Mouse (Mus musculus): ENCODE results near the gene Pvr. TPM values are rescaled to one million over a fixed set of nuclear protein-coding genes. Genes with fewer than 3 reads are reported as not detected.
"Not testable (repeated sequence)": the region's sequence is repeated elsewhere in the genome, so short reads cannot be mapped to it uniquely, and the experiment has no call there.

The Pvr gene
- polyA plus RNA-seq, 1 experiment from 2014 or later: 10.8 TPM

DNA sequence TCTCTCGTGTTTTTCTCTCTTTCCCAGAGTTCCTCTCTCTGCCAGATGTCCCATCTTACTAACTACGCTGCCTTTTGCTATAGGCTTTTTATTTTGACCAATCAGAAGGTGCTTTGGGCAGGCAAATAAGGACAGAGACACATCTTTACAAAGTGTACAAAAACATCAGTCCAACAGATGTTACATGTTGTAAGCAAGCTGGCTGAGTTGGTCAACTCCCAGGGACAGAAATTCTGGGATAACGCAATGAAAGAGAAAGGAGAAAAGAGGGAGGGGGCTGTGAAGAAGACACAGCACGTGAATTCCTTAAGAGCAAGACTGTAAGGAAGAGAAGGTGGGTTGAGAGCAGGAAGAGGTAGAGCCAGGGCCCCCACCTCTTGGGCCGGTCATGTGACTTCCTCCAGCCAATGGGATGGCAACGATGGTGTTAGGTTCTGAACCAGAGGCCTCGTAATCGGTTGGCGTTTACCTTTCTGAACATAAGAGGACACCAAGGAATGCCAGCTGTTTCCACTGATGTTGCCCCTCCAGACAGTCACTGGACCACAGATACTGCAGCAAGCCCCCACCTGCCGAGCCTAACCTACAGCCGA, 16.4 kb upstream of the Pvr start:
- H3K4me2 ChIP-seq (replicated peaks; ENCODE audit: low read depth, low read length): no peak overlapping the region
- no peak overlapping the region for H3K4me3 ChIP-seq (ENCODE audit: low read length)
- no peaks in the 10 kb centered on the region for H3K36me3 ChIP-seq (ENCODE audit: control insufficient read depth, insufficient read depth, low read length)
- no peaks in the 10 kb centered on the region for H3K9me3 ChIP-seq (ENCODE audit: control insufficient read depth, low read length)
- ATAC-seq (ENCODE audit: low FRiP score, low TSS enrichment): no peak
- 84% methylated on average over 11 of the region's 11 CpGs for WGBS
- 0 out of 2 replicates have a peak, but pooled peaks cover 5% of the 10 kb centered on the region for H3K4me1 ChIP-seq (ENCODE audit: control insufficient read depth, insufficient read depth, low read length)
- no peak overlapping the region for H3K27ac ChIP-seq (ENCODE audit: low read depth, low read length)
- no peaks in the 10 kb centered on the region for H3K27me3 ChIP-seq (ENCODE audit: control insufficient read depth, insufficient read depth, low read length)
- no peak overlapping the region for H3K9ac ChIP-seq (ENCODE audit: low read depth, low read length)

DNA sequence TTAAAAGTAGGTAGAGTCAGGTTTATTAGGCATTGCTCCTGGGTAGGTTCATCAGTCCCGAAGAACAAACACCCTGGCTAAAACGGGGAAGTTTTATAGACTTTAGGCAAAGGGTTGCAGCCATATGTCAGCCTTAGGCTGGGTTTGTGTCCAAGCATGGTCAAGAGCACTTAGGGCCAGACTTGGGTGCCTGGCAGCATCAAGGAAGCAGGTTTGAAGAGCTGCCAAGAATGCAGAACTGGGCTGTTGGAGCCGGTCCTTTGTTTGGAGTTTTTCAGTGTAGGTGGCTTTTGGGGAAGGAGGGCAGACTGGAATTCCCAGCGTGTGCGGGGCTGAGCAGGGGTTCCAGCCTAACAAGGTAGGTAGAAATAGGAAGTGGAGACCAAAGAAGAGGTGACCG, 15.0 kb upstream of the Pvr start:
- no peak overlapping the region for H3K27ac ChIP-seq (ENCODE audit: low read depth, low read length)
- ATAC-seq (ENCODE audit: low FRiP score, low TSS enrichment): no peak
- no peak overlapping the region for H3K9ac ChIP-seq (ENCODE audit: low read depth, low read length)
- no peak overlapping the region for H3K4me3 ChIP-seq (ENCODE audit: low read length)
- H3K27me3 ChIP-seq (ENCODE audit: control insufficient read depth, insufficient read depth, low read length): no peaks in the 10 kb centered on the region
- H3K4me2 ChIP-seq (replicated peaks; ENCODE audit: low read depth, low read length): no peak overlapping the region
- WGBS: 77% methylated on average over 6 of the region's 6 CpGs
- 0 out of 2 replicates have a peak, but pooled peaks cover 6% of the 10 kb centered on the region for H3K4me1 ChIP-seq (ENCODE audit: control insufficient read depth, insufficient read depth, low read length)
- H3K36me3 ChIP-seq (ENCODE audit: control insufficient read depth, insufficient read depth, low read length): no peaks in the 10 kb centered on the region
- no peaks in the 10 kb centered on the region for H3K9me3 ChIP-seq (ENCODE audit: control insufficient read depth, low read length)

DNA sequence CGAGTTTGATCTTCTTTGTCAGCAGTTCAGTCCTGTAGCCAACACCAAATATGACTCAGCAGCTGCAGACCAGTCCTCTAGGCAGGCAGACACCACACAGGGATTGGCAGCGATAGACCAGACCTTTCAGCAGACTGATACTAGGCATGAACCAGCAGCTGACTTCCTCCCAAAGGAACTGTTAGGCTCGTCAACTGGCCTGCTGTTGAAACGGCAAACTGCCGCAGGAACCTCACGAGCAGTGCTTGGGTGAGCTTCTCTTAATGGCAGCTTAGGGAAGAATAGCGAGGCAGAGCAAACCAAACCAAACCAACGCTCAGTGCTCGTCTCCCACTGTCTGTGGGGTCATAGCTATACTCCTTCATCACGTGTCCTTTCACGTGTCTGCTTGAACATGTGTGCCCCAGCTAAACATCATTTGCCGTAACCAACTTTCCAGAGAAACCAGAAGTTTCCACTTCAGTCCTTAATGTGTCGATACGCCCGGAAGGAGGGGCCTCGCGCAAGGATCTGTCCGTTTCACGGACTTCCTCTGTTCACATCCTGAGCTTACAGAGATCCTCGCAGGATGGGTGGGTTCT, 14.3 kb upstream of the Pvr start:
- Histone ChIP-seq H3K9ac (ENCODE audit: low read depth, low read length) (no peak overlapping the region), H3K36me3 (ENCODE audit: control insufficient read depth, insufficient read depth, low read length) (no peaks in the 10 kb centered on the region), H3K4me3 (ENCODE audit: low read length) (no peak overlapping the region), H3K27me3 (ENCODE audit: control insufficient read depth, insufficient read depth, low read length) (no peaks in the 10 kb centered on the region), H3K27ac (ENCODE audit: low read depth, low read length) (no peak overlapping the region), H3K4me2 (replicated peaks; ENCODE audit: low read depth, low read length) (no peak overlapping the region), H3K4me1 (ENCODE audit: control insufficient read depth, insufficient read depth, low read length) (0 out of 2 replicates have a peak, but pooled peaks cover 6% of the 10 kb centered on the region), H3K9me3 (ENCODE audit: control insufficient read depth, low read length) (no peaks in the 10 kb centered on the region)
- 75% methylated on average over 20 of the region's 20 CpGs for WGBS
- ATAC-seq (ENCODE audit: low FRiP score, low TSS enrichment): no peak

DNA sequence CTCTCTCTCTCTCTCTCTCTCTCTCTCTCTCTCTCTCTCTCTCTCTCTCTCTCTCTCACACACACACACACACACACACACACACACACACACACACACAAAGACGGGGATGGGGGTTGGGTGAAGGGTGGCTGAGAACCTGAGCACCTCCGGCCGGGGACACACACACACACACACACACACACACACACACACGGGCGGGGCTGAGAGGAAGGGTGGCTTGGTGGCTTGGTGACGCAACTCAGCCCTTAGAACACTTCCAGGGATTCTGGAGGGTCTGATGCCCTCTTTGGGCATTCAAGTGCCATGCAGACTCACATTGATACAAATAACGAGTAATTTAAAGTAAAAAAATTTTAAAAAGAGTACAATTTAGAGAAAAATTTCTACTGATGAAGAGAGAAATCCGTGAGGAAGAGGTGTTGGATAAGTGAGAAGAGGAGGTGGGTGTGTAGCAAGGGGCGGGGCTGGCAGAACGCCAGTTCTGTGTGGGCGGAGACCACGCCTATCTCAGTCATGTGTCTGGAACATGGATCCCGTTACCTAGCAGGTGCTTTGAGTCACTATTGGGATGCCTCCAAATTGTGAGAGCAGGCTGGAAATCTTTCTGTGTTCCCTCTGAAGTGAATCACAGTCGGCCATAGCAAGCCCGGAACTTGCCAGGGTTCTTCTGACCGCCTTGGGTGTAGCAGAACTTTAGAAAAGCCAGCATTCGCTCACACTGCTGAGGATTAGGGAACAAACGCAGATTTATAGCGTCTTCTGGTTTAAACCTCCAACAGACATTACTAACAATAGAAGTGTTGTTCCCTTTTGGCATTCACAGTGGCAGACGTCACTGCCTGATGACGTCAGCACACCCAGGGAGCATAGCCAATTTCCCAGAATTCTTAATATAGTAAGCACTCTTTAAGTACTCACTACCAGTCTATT, 12.2 kb upstream of the Pvr start:
- H3K4me1 ChIP-seq (ENCODE audit: control insufficient read depth, insufficient read depth, low read length): 0 out of 2 replicates have a peak, but pooled peaks cover 6% of the 10 kb centered on the region
- H3K27me3 ChIP-seq (ENCODE audit: control insufficient read depth, insufficient read depth, low read length): no peaks in the 10 kb centered on the region
- H3K4me3 ChIP-seq (ENCODE audit: low read length): peak overlapping the region; percentile 0; the same call in 1 of the 2 replicates
- no peak overlapping the region for H3K9ac ChIP-seq (ENCODE audit: low read depth, low read length)
- H3K4me2 ChIP-seq (replicated peaks; ENCODE audit: low read depth, low read length): peak overlapping the region; percentile 25
- no peaks in the 10 kb centered on the region for H3K36me3 ChIP-seq (ENCODE audit: control insufficient read depth, insufficient read depth, low read length)
- no peak overlapping the region for H3K27ac ChIP-seq (ENCODE audit: low read depth, low read length)
- no peaks in the 10 kb centered on the region for H3K9me3 ChIP-seq (ENCODE audit: control insufficient read depth, low read length)
- peak; percentile 73 for ATAC-seq (ENCODE audit: low FRiP score, low TSS enrichment)
- 21% methylated on average over 21 of the region's 21 CpGs for WGBS

DNA sequence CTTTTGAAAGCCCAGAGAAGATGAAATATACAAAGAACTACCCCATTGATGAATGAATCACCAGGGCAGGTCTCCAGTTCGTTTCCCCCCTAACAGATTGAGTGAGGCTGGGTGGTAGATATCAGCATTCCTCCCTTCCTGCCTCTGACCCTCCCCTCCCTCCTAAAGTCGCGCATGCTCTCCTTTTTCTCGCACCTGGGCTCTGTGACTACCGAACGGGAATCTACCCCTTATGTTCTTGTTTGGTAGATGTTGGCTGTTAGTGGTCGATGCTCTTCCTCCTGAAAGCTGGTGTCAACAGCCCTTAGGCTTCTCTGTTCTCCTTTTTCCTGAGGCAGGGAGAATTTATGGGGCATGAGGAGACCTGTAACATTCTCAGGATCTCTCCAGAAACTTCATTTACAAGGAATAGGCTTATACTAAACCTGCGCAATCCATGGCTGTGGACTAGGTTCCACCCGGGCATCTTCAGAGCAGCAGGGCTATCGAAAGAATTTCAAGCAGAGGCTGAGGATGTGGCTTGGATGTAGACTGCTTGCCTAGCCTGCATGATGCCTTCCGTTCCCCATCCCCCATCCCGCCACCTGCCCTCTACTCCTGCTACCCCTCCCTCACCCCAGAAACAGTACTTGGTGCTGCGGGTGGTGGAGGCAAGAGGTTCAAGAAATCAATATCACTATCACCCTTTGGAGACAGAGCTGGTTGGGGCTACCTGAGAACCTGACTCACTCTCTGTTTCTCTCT, 11.3 kb upstream of the Pvr start:
- H3K4me1 ChIP-seq (ENCODE audit: control insufficient read depth, insufficient read depth, low read length): 0 out of 2 replicates have a peak, but pooled peaks cover 6% of the 10 kb centered on the region
- 18% methylated on average over 13 of the region's 13 CpGs for WGBS
- H3K4me2 ChIP-seq (replicated peaks; ENCODE audit: low read depth, low read length): no peak overlapping the region

DNA sequence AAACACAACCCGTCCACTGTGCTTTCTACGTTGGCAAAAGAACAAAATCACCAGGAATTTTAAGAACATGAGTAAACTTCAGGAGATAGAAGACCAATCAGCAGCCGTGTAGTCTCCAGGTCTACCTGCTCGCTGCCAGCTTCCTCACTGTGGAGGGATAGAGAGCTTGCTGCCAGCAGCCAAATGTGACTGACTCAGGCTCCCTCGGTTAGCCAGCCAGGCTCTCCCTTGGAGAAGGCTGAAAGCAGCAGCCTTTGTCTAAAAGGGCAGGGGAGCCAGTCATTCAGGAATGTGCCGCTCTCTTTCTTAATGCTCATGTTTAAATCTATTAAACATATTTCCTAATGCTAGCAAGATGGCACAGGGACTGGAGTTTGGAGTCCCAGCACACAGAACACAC, 9.5 kb upstream of the Pvr start:
- WGBS: 83% methylated on average over 6 of the region's 6 CpGs
- not testable (repeated sequence) for H3K27ac ChIP-seq (ENCODE audit: low read depth, low read length)

More for the DNA sequence above, 11.3 kb upstream of the Pvr start:
- H3K27me3 ChIP-seq (ENCODE audit: control insufficient read depth, insufficient read depth, low read length): no peaks in the 10 kb centered on the region
- no peak overlapping the region for H3K4me3 ChIP-seq (ENCODE audit: low read length)
- no peak overlapping the region for H3K27ac ChIP-seq (ENCODE audit: low read depth, low read length)
- H3K9ac ChIP-seq (ENCODE audit: low read depth, low read length): no peak overlapping the region
- no peak for ATAC-seq (ENCODE audit: low FRiP score, low TSS enrichment)
- H3K36me3 ChIP-seq (ENCODE audit: control insufficient read depth, insufficient read depth, low read length): no peaks in the 10 kb centered on the region
- H3K9me3 ChIP-seq (ENCODE audit: control insufficient read depth, low read length): no peaks in the 10 kb centered on the region

DNA sequence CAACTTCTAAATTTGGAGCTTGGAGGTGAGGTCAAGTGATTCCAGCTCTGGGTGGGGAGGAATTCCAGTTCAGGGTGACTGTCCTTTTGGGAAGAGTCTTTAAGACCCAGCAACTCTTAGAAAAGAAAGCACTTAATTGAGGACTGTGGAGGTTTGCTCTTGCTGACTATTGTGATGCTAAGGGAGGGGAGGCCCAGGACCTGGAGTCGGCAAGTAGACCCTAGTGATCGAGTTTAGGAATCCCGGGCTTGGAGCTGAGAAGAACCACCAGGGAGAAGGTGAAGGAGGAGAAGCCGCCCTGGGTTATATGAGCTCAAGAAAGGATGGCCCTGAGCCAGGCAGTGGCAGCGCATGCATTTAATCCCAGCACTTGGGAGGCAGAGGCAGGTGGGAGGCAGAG, 7.5 kb upstream of the Pvr start:
- no peak overlapping the region for H3K4me2 ChIP-seq (replicated peaks; ENCODE audit: low read depth, low read length)
- WGBS: 59% methylated on average over 5 of the region's 5 CpGs

More for the DNA sequence above, 9.5 kb upstream of the Pvr start:
- H3K36me3 ChIP-seq (ENCODE audit: control insufficient read depth, insufficient read depth, low read length); H3K4me1 ChIP-seq (ENCODE audit: control insufficient read depth, insufficient read depth, low read length); H3K4me2 ChIP-seq (replicated peaks; ENCODE audit: low read depth, low read length); H3K27me3 ChIP-seq (ENCODE audit: control insufficient read depth, insufficient read depth, low read length); H3K9ac ChIP-seq (ENCODE audit: low read depth, low read length); ATAC-seq (ENCODE audit: low FRiP score, low TSS enrichment); H3K4me3 ChIP-seq (ENCODE audit: low read length); H3K9me3 ChIP-seq (ENCODE audit: control insufficient read depth, low read length): not testable (repeated sequence)

DNA sequence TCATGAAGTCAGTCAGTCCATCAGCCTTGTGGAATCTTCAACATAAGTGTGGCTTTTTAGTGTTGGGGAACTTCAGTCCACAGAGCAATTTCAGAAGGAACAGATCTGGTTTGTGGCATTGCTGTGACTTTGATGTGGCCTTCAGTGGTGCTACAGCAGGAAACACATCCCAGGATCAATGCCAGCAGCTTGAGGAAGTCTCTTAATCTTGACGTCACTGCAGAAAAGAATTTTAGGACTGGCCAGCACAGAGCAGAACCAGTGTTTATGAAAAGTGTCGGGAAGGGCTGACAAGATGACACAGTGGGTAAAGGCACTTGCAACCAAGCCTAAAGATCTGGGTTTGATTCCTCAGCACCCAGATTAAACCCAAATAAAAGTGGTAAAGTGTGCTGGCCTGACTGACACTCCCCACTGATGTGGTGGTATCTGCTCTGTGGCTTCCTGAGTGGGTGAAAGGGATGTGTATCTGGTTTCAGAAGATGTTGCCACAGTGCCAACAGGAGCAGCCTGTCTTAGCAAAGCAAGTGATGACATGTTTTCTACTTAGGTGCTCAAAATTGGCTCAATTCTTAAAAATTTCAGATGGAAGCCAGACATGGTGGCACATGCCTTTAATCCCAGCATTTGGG, 6.0 kb upstream of the Pvr start:
- 72% methylated on average over 2 of the region's 2 CpGs for WGBS
- Histone ChIP-seq H3K4me2 (replicated peaks; ENCODE audit: low read depth, low read length) (no peak overlapping the region), H3K4me1 (ENCODE audit: control insufficient read depth, insufficient read depth, low read length) (no peaks in the 10 kb centered on the region), H3K9me3 (ENCODE audit: control insufficient read depth, low read length) (no peaks in the 10 kb centered on the region), H3K9ac (ENCODE audit: low read depth, low read length) (no peak overlapping the region), H3K4me3 (ENCODE audit: low read length) (no peak overlapping the region), H3K36me3 (ENCODE audit: control insufficient read depth, insufficient read depth, low read length) (no peaks in the 10 kb centered on the region), H3K27me3 (ENCODE audit: control insufficient read depth, insufficient read depth, low read length) (no peaks in the 10 kb centered on the region), H3K27ac (ENCODE audit: low read depth, low read length) (no peak overlapping the region)
- no peak for ATAC-seq (ENCODE audit: low FRiP score, low TSS enrichment)

More for the DNA sequence above, 7.5 kb upstream of the Pvr start:
- no peak for ATAC-seq (ENCODE audit: low FRiP score, low TSS enrichment)
- no peaks in the 10 kb centered on the region for H3K9me3 ChIP-seq (ENCODE audit: control insufficient read depth, low read length)
- no peaks in the 10 kb centered on the region for H3K27me3 ChIP-seq (ENCODE audit: control insufficient read depth, insufficient read depth, low read length)
- no peak overlapping the region for H3K27ac ChIP-seq (ENCODE audit: low read depth, low read length)
- H3K9ac ChIP-seq (ENCODE audit: low read depth, low read length): no peak overlapping the region
- H3K36me3 ChIP-seq (ENCODE audit: control insufficient read depth, insufficient read depth, low read length): no peaks in the 10 kb centered on the region
- H3K4me1 ChIP-seq (ENCODE audit: control insufficient read depth, insufficient read depth, low read length): 0 out of 2 replicates have a peak, but pooled peaks cover 4% of the 10 kb centered on the region
- no peak overlapping the region for H3K4me3 ChIP-seq (ENCODE audit: low read length)

All from kidney, embryonic 14.5 days (tissue).